Mouse (Mus musculus): ENCODE data around the gene 1700123O20Rik. TPM values are rescaled to one million over a fixed set of nuclear protein-coding genes. Genes with fewer than 3 reads are reported as not detected.

The 1700123O20Rik gene
- polyA plus RNA-seq (2014; fragmentation: Nextera tagmentation; extraction: Ambion mirVana) = 76.1 and 81.1 TPM in 2 replicates

GRCm38 (mm10) chr14:54686063-54686521, at the start of gene 1700123O20Rik:
Gene 1700123O20Rik, plus strand, starts transcription at chr14:54686216.
- peaks cover 27% of the 10 kb centered on the region; the same call in 1 of the 2 replicates for H3K36me3 ChIP-seq (ENCODE audit: control insufficient read depth, insufficient read depth, low read length)
- 1% methylated on average over 41 of the region's 41 CpGs for WGBS
- ATAC-seq (replicated peaks; ENCODE audit: low FRiP score) (peak; percentile 82), DNase-seq (ENCODE audit: low spot score) (no peak)
- peak within 1 kb of the TSS; percentile 95 for H3K9ac ChIP-seq (ENCODE audit: low read depth, low read length)
- peak within 1 kb of the TSS; percentile 76 for H3K4me2 ChIP-seq
- no peaks in the 10 kb centered on the region for H3K9me3 ChIP-seq (ENCODE audit: control insufficient read depth, low read length)
- peak within 1 kb of the TSS; percentile 97 for H3K27ac ChIP-seq (ENCODE audit: low read depth, low read length)
- peaks cover 19% of the 10 kb centered on the region for H3K4me1 ChIP-seq (replicated peaks; ENCODE audit: control insufficient read depth, insufficient read depth, low read length)
- no peaks in the 10 kb centered on the region for H3K27me3 ChIP-seq (replicated peaks; ENCODE audit: control insufficient read depth, insufficient read depth, low read length)
- peak within 1 kb of the TSS; percentile 82 for H3K4me3 ChIP-seq (ENCODE audit: low read depth, low read length)

- H3K4me3 ChIP-seq (ENCODE audit: low read depth, low read length) = no peak overlapping the region
- no peak overlapping the region for H3K27ac ChIP-seq (ENCODE audit: low read depth, low read length)
- WGBS = 52% methylated on average over 8 of the region's 8 CpGs
- 0 out of 2 replicates have a peak, but pooled peaks cover 9% of the 10 kb centered on the region for H3K4me1 ChIP-seq (replicated peaks; ENCODE audit: control insufficient read depth, insufficient read depth, low read length)
- no peak overlapping the region for H3K4me2 ChIP-seq
- peaks cover 14% of the 10 kb centered on the region for H3K36me3 ChIP-seq (ENCODE audit: control insufficient read depth, insufficient read depth, low read length)
- no peaks in the 10 kb centered on the region for H3K9me3 ChIP-seq (ENCODE audit: control insufficient read depth, low read length)
- ATAC-seq (replicated peaks; ENCODE audit: low FRiP score) = no peak
- 0 out of 2 replicates have a peak, but pooled peaks cover 3% of the 10 kb centered on the region for H3K27me3 ChIP-seq (replicated peaks; ENCODE audit: control insufficient read depth, insufficient read depth, low read length)
- H3K9ac ChIP-seq (ENCODE audit: low read depth, low read length) = no peak overlapping the region
- no peak for DNase-seq (ENCODE audit: low spot score)
Observed at GRCm38 (mm10) chr14:54636954-54637353, 49.1 kb upstream of the 1700123O20Rik start.

- ATAC-seq (replicated peaks; ENCODE audit: low FRiP score) (no peak), DNase-seq (ENCODE audit: low spot score) (no peak)
- H3K36me3 ChIP-seq (ENCODE audit: control insufficient read depth, insufficient read depth, low read length) = peaks cover 14% of the 10 kb centered on the region
- no peak overlapping the region for H3K27ac ChIP-seq (ENCODE audit: low read depth, low read length)
- WGBS = 72% methylated on average over 5 of the region's 5 CpGs
- H3K9ac ChIP-seq (ENCODE audit: low read depth, low read length) = no peak overlapping the region
- H3K4me3 ChIP-seq (ENCODE audit: low read depth, low read length) = no peak overlapping the region
- 0 out of 2 replicates have a peak, but pooled peaks cover 3% of the 10 kb centered on the region for H3K27me3 ChIP-seq (replicated peaks; ENCODE audit: control insufficient read depth, insufficient read depth, low read length)
- H3K9me3 ChIP-seq (ENCODE audit: control insufficient read depth, low read length) = no peaks in the 10 kb centered on the region
- 0 out of 2 replicates have a peak, but pooled peaks cover 9% of the 10 kb centered on the region for H3K4me1 ChIP-seq (replicated peaks; ENCODE audit: control insufficient read depth, insufficient read depth, low read length)
- H3K4me2 ChIP-seq = no peak overlapping the region
Observed at GRCm38 (mm10) chr14:54638210-54638609, 47.8 kb upstream of the 1700123O20Rik start.

- ATAC-seq (replicated peaks; ENCODE audit: low FRiP score) = no peak
- WGBS = 38% methylated on average over 4 of the region's 4 CpGs
- 0 out of 2 replicates have a peak overlapping the region, but pooled peaks have one; percentile 9 for H3K4me3 ChIP-seq (ENCODE audit: low read depth, low read length)
Observed at GRCm38 (mm10) chr14:54640121-54640520, 45.9 kb upstream of the 1700123O20Rik start.

GRCm38 (mm10) chr14:54640946-54641304, 45.1 kb upstream of the 1700123O20Rik start, which contains the start of gene Gm17606:
Gene Gm17606, plus strand, starts transcription at chr14:54640952.
- WGBS = under 1% methylated on average over 27 of the region's 28 CpGs
- Histone ChIP-seq H3K9me3 (ENCODE audit: control insufficient read depth, low read length) (no peaks in the 10 kb centered on the region), H3K9ac (ENCODE audit: low read depth, low read length) (peak within 1 kb of the TSS; percentile 77), H3K27ac (ENCODE audit: low read depth, low read length) (peak within 1 kb of the TSS; percentile 64), H3K4me2 (peak within 1 kb of the TSS; percentile 99), H3K4me3 (ENCODE audit: low read depth, low read length) (peak within 1 kb of the TSS; percentile 67), H3K27me3 (replicated peaks; ENCODE audit: control insufficient read depth, insufficient read depth, low read length) (0 out of 2 replicates have a peak, but pooled peaks cover 3% of the 10 kb centered on the region), H3K36me3 (ENCODE audit: control insufficient read depth, insufficient read depth, low read length) (peaks cover 32% of the 10 kb centered on the region), H3K4me1 (replicated peaks; ENCODE audit: control insufficient read depth, insufficient read depth, low read length) (0 out of 2 replicates have a peak, but pooled peaks cover 9% of the 10 kb centered on the region)
- no peak; the same call in 1 of the 2 replicates for ATAC-seq (replicated peaks; ENCODE audit: low FRiP score)
- DNase-seq (ENCODE audit: low spot score) = no peak

More at GRCm38 (mm10) chr14:54640121-54640520, 45.9 kb upstream of the 1700123O20Rik start:
- Histone ChIP-seq H3K27ac (ENCODE audit: low read depth, low read length) (no peak overlapping the region), H3K36me3 (ENCODE audit: control insufficient read depth, insufficient read depth, low read length) (peaks cover 24% of the 10 kb centered on the region), H3K4me2 (peak overlapping the region; percentile 48), H3K27me3 (replicated peaks; ENCODE audit: control insufficient read depth, insufficient read depth, low read length) (0 out of 2 replicates have a peak, but pooled peaks cover 3% of the 10 kb centered on the region), H3K9ac (ENCODE audit: low read depth, low read length) (peak overlapping the region; percentile 22; the same call in 1 of the 2 replicates), H3K9me3 (ENCODE audit: control insufficient read depth, low read length) (no peaks in the 10 kb centered on the region), H3K4me1 (replicated peaks; ENCODE audit: control insufficient read depth, insufficient read depth, low read length) (0 out of 2 replicates have a peak, but pooled peaks cover 9% of the 10 kb centered on the region)
- DNase-seq (ENCODE audit: low spot score) = no peak

- 0 out of 2 replicates have a peak, but pooled peaks cover 9% of the 10 kb centered on the region for H3K4me1 ChIP-seq (replicated peaks; ENCODE audit: control insufficient read depth, insufficient read depth, low read length)
- 1% methylated on average over 52 of the region's 52 CpGs for WGBS
- DNase-seq (ENCODE audit: low spot score) (peak; percentile 95), ATAC-seq (replicated peaks; ENCODE audit: low FRiP score) (peak; percentile 94)
- H3K27ac ChIP-seq (ENCODE audit: low read depth, low read length) = peak within 1 kb of the TSS; percentile 64
- H3K36me3 ChIP-seq (ENCODE audit: control insufficient read depth, insufficient read depth, low read length) = peaks cover 37% of the 10 kb centered on the region
- peak within 1 kb of the TSS; percentile 67 for H3K4me3 ChIP-seq (ENCODE audit: low read depth, low read length)
- 0 out of 2 replicates have a peak, but pooled peaks cover 3% of the 10 kb centered on the region for H3K27me3 ChIP-seq (replicated peaks; ENCODE audit: control insufficient read depth, insufficient read depth, low read length)
- peak within 1 kb of the TSS; percentile 77 for H3K9ac ChIP-seq (ENCODE audit: low read depth, low read length)
- H3K4me2 ChIP-seq = peak within 1 kb of the TSS; percentile 99
- no peaks in the 10 kb centered on the region for H3K9me3 ChIP-seq (ENCODE audit: control insufficient read depth, low read length)
Observed at GRCm38 (mm10) chr14:54641305-54641969, 44.6 kb upstream of the 1700123O20Rik start, which contains the start of gene Cdh24. Gene Cdh24, minus strand, starts transcription at chr14:54641364.

- Histone ChIP-seq H3K4me3 (ENCODE audit: low read depth, low read length) (no peak overlapping the region), H3K4me2 (no peak overlapping the region), H3K9ac (ENCODE audit: low read depth, low read length) (no peak overlapping the region), H3K36me3 (ENCODE audit: control insufficient read depth, insufficient read depth, low read length) (peaks cover 45% of the 10 kb centered on the region), H3K4me1 (replicated peaks; ENCODE audit: control insufficient read depth, insufficient read depth, low read length) (0 out of 2 replicates have a peak, but pooled peaks cover 9% of the 10 kb centered on the region), H3K9me3 (ENCODE audit: control insufficient read depth, low read length) (no peaks in the 10 kb centered on the region), H3K27ac (ENCODE audit: low read depth, low read length) (no peak overlapping the region), H3K27me3 (replicated peaks; ENCODE audit: control insufficient read depth, insufficient read depth, low read length) (0 out of 2 replicates have a peak, but pooled peaks cover 3% of the 10 kb centered on the region)
- DNase-seq (ENCODE audit: low spot score) = peak; percentile 47
- ATAC-seq (replicated peaks; ENCODE audit: low FRiP score) = no peak
- WGBS = 85% methylated on average over 25 of the region's 25 CpGs
Observed at GRCm38 (mm10) chr14:54642224-54642944, 43.6 kb upstream of the 1700123O20Rik start.

- no peak overlapping the region for H3K4me3 ChIP-seq (ENCODE audit: low read depth, low read length)
- ATAC-seq (replicated peaks; ENCODE audit: low FRiP score) = no peak
- H3K9ac ChIP-seq (ENCODE audit: low read depth, low read length) = no peak overlapping the region
- H3K4me1 ChIP-seq (replicated peaks; ENCODE audit: control insufficient read depth, insufficient read depth, low read length) = 0 out of 2 replicates have a peak, but pooled peaks cover 9% of the 10 kb centered on the region
- no peak overlapping the region for H3K4me2 ChIP-seq
- no peak overlapping the region for H3K27ac ChIP-seq (ENCODE audit: low read depth, low read length)
- 0 out of 2 replicates have a peak, but pooled peaks cover 3% of the 10 kb centered on the region for H3K27me3 ChIP-seq (replicated peaks; ENCODE audit: control insufficient read depth, insufficient read depth, low read length)
- H3K36me3 ChIP-seq (ENCODE audit: control insufficient read depth, insufficient read depth, low read length) = peaks cover 51% of the 10 kb centered on the region
- H3K9me3 ChIP-seq (ENCODE audit: control insufficient read depth, low read length) = no peaks in the 10 kb centered on the region
- 91% methylated on average over 2 of the region's 2 CpGs for WGBS
- no peak for DNase-seq (ENCODE audit: low spot score)
Observed at GRCm38 (mm10) chr14:54643011-54643410, 43.0 kb upstream of the 1700123O20Rik start.
